Mouse (Mus musculus) right cerebral cortex, postnatal 4 days (tissue): ENCODE results near the gene Atxn7l3.
A peak's percentile ranks its signal among the peaks of the same experiment; 100 is the strongest.
"Not testable (repeated sequence)": the region's sequence is repeated elsewhere in the genome, so short reads cannot be mapped to it uniquely, and the experiment has no call there.

Source experiments
- DNase-seq: peaks from one replicate; pipeline ENCODE4 v3.0.0-alpha.2; 2022

Gene Atxn7l3

DNA sequence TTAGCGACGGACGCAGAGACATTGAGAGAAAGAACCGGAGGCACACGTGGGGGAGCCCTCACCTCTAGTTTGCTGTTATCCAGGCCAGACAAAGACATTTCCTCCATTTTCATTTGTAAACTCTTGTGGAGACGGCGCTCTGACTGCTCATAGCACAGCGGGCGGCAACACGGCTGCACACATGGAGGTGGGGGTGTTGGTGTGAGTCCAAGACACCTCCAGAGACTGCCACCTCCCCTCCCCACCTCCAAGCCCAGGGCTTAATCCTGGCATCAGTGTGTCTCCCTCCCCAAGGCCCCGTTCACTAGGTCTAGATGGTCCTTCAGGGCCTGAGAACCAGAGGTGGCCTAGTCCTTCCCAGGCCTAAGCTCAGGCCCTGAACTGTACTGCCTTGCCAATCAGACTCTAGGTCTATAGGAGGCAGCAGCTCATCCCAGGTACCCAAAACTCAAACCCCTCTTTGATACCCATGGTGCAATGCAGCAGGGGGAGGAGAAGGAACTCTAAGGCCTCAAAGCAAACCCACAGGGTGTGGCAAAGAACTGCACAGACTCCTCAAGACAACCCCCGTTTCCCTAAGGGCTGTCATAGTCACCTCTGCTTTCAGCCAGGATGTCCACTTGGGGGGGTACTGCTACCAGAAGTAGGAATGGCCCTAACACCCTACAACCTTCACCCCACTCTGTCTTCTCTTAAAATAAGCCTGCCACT, 1.4 kb downstream of the Atxn7l3 start:
- DNase-seq, result no peak

DNA sequence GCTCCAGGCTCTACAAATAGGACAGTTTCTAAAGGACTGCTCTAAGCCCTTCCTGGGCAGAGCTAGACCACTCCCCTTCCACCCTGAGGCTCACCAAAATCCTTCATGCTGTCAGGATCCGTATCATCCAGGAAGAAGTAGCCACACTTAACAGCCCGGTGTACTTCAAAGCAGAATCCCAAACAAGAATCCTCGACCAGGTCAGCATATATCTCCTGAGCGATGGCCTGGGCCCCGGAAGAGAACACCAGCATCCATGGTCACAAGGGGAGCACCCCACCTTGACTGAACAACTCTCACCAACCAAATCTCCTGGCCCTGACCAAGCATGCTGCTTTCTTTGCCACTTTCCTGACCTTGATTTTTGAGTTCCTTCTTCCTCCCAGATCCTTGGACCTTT, 2.0 kb downstream of the Atxn7l3 start:
- DNase-seq, result no peak

DNA sequence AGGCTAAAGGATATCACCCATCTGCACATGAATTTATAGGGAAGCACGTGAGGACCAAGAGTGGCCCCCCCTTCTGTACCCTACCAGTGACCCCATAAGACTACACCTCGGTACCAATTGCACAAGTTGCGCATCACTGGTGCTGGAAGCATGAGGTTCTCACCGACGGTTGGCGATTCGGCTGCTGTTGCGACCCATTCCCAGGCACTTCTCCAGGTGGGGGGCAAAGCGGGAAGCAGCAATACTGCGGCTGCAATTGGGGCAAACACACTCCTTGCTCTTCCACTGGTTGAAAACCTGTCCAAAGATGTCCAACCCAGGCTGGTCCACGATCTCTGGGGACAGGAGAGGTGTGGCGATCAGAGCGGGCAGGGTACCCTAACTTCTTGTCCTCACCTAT, 2.5 kb downstream of the Atxn7l3 start:
- DNase-seq, result no peak

DNA sequence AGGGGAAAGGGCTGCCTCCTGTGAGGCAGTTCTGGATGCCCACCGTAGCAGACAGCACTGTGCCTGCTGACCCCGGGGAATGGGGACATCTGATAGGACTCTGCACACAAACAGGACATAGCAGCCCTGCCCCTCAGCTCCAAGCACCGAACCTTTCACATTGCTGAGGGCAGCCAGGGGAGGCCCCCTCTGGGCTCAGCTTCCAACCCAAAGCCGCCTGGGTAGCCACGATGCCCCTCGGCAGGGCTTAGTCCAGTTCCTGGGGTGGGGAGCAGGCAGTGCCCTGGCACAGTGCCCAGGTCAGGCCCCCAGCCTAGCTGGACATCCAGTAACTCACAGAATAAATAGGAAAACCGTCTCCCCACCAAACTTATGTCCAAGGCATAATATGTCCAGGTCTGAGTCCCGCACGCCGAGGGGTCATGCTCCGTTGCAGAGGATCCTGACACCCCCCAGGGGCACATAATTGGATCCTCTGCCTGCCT, 5.3 kb downstream of the Atxn7l3 start:
- no peak for DNase-seq

DNA sequence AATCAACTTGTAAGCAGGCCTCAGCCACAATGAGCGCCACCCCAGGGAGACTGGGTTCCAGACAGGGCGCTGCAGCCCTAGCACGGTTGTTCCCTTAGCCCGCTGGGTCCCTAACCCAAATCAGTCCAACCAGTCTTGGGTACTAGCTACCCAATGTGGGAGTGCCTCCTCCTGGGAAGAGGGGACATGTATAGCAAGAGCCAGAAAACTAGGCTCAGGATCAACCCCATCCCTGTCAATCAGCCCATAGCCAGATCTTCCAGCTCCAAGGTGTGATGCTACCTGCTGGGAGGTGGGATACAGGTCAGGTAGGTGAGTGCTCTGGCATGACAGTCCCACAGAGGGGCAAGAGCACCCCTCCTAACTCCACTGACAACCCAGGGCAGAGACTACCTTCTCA, 6.3 kb downstream of the Atxn7l3 start:
- DNase-seq, result no peak

DNA sequence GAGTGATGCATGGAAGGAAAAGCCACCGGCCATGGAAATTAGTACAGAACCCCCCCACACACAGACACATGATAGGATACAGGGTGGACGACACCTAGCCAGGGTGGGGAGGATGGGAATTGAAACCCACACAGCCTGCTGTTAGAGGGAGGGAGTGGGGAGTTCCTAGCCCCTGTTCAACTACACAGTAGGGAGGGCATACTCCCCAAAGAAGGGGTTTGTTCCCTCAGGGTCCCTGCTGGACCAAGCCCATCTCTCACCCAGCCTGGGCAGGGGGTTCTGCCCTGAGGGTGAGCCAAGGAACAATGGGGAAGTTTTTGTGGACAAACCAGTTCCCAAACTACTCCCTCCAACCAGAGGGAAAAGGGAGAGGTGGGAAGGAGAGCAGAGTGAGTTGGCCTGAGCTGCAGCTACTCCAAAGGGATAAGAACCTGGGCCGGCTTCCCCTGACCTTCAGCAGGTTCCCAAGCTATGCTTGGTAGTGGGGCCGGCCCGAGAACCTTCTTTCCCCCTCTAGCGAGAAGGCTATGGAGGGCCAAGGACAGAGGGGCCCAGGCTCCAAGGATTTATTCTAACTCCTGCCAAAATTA, 6.8 kb downstream of the Atxn7l3 start:
- DNase-seq, result no peak

DNA sequence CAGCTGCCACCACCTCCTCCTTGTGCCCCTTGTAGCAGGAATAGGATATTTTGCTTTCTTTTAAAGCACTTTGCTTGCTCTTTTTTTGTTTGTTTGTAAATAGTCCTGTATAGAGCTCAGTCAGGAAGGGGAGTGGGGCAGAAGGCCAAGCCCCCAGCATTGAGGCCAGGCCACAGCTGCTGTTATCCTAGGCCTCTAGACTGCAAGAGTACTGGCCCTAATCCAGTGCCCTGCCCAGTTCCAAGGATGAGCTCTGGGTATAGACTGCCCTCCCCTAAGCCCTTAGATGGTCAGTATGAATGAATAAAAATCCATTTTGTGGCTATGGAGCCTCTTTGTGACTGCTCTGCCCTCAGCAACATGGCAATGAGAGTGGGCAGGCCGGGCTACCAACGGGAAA, 7.5 kb downstream of the Atxn7l3 start:
- no peak for DNase-seq

DNA sequence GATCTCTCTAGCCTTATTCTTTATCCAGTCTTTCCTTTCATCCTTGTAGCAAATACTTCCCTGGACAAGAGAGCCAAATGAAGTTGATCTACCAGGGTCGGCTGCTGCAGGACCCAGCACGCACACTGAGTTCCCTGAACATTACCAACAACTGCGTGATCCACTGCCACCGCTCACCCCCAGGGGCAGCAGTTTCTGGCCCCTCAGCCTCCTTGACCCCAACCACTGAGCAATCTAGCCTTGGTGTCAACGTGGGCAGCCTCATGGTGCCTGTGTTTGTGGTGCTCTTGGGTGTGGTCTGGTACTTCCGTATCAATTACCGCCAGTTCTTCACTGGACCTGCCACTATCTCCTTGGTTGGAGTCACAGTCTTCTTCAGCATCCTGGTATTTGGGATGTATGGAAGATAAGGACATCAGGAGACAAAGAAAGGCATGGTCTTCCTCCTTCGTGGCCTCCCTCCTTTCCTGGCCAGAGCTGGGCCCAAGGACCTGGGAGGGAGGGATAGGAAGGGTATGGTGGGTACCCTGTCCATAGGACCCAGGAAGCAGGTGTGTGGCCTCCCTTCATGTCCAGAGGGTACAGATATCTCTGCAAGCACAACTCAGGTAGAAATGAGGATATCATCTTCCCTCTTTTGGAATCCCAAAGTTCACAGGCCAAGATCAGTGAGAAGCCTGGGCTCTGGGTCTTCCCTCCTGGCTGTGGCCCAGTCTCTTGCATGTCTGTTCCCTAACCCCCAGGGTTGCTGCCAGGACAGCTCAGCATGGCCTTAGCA, 8.2 kb downstream of the Atxn7l3 start:
- no peak for DNase-seq

DNA sequence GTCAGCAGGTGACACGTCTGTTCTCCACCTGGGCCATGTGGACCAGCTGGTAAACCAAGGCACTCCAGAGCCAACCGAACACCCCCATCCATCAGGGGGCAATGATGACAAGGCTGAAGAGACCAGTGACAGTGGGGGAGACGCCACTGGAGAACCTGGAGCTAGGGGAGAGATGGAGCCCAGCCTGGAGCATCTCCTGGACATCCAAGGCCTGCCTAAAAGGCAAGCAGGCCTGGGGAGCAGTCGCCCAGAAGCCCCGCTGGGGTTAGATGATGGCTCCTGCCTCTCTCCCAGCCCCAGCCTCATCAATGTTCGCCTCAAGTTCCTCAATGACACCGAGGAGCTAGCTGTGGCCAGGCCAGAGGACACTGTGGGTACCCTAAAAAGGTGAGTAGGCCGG, 8.9 kb downstream of the Atxn7l3 start:
- DNase-seq, result no peak

DNA sequence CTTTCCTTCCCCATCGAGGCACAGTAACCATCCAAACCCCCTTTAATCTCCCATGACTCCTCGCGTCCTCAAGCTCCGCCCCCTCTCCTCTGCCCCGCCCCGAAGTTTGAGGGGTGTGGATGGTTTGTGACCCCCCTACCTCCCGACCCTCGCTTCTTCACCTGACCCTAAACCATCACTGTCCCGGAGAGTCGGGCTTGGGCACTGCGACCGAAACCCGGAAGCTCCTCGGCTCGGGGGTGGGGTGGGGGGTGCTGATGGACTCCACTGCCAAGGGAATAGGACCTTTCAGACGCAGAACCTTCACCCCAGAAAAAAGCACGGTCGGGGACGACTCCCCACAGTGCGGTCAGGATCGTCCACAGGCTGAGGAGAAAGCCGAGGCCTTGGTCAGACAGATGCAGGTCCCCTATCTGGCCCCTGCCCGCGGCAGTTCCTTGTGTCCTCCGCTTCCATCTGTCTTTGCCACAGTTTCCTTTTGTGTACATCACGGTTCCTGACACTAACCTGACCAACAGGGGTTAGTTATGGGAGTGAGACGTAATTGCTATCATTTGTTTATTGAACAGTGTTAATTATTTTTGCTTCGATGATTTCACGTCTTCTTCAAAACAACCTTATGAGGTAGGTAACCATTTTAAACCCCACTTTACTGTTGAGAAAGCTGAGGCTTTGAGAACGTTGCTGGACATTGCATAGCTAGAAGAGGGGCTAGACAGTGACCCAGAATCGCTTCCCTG, 11.2 kb downstream of the Atxn7l3 start:
- no peak for DNase-seq

DNA sequence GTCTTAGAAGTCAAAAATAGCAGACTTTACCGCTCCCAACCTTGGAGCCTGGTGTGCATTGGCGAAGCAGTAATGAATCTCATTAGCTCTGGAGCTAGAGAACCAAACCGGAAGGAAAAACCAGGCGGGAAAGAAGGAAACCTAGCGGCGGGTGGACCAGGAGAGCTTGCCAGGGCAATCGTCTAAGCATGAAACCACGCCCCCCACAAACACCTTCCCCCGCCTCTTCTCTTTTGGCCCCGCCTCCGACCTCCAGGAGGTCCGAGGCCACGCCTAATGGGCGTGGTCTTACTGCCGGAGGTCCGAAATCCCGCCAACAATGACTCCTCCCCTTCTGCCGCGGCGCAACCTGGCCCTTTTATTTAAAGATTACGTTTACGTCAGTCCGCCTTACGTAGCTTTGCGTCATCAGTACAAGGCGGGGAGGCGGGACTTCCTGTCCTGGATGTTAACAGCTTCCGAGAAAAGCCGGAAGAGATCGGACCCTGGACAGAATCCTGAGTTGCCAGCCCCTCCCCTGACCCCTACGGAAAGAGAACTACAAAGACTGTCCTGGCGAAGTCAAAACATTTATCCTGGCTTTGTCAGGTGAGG, 11.8 kb downstream of the Atxn7l3 start, which contains the start of gene Tmub2:
TSS of gene Tmub2 (plus strand) at position 431 of the 594 bp plus-strand sequence.
- peak; percentile 88 for DNase-seq

DNA sequence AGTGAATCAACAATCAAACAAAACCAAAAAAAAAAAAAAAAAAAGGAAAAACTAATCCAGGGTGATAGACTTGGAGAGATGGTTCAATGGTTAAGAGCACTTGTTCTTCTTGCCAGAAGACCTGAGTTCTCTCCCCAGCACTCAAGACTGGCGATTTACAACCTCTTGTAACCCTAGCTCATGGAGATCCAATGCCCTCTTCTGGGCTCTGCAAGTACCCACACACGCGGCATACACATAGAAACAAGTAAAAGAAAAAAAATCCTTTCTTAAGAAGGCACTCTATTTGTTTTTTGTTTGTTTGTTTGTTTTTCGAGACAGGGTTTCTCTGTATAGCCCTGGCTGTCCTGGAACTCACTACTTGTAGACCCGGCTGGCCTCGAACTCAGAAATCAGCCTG, 12.5 kb downstream of the Atxn7l3 start:
- no peak for DNase-seq

DNA sequence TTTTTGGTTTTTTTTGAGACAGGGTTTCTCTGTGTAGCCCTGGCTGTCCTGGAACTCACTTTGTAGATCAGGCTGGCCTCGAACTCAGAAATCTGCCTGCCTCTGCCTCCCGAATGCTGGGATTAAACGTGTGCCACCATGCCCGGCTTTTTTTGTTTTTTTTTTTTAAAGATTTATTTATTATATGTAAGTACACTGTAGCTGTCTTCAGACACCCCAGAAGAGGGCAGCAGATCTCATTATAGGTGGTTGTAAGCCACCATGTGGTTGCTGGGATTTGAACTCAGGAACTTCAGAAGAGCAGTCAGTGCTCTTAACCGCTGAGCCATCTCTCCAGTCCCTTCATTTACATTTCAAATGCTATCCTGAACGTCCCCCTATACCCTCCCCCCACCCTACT, 16.2 kb downstream of the Atxn7l3 start:
- DNase-seq, result not testable (repeated sequence)

DNA sequence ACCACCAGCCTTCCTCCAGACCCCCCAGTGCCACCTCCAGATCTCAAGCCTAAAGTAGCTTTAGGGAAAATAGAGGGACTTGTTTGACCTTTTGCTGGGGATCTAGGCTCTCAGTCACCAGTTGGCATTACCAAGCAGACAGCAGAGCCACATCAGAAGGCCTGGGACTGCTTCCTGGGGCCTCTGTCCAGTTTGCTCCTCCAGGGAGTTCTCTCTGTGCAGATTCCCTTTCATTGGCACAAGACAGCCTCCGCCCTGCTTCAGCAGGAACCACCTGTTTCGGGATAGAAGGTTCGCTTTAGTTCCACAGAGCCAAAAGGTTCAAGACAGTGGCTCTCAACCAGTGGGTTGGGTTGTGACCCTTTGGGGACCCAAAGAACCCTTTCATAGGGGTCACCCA, 16.8 kb downstream of the Atxn7l3 start:
- no peak for DNase-seq

DNA sequence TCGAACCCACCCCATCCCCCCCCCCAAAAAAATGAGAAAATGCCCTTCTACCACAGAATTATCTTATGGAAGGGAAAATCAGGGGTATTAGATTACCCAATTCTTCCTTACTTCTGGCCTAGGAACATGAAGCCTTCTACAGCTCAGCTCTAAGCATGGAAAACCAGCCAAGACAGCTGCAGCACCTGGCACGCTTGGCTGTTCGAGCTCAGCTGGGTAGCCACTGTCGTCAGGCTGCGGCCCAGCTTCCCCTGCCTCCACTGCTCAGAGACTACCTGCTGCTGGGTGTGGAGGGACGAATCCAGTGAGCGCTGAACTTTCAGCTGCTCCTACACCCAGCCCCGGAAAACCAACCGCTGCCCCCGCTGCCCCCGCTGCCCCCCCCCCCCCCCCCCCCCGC, 18.7 kb downstream of the Atxn7l3 start:
- no peak for DNase-seq

DNA sequence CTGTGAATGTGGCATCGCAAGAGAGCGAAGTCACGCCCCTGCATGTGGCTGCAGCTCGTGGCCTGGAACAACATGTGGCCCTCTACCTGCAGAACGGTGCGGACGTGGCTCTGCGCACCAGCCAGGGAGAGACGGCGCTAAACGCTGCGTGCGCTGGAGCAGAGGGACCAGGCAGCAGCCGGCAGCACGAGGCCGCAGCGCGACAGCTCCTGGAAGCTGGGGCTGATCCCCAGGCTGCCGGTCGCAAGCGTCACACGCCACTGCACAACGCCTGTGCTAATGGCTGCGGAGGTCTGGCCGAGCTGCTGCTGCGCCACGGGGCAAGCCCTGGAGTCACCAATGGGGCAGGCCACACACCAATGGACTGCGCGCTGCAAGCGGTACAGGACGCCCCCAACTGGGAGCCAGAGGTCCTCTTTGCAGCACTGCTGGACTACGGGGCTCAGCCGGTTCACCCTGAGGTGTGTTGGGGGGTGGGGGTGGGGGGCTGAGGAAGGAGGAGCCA, 20.0 kb downstream of the Atxn7l3 start:
- no peak for DNase-seq

DNA sequence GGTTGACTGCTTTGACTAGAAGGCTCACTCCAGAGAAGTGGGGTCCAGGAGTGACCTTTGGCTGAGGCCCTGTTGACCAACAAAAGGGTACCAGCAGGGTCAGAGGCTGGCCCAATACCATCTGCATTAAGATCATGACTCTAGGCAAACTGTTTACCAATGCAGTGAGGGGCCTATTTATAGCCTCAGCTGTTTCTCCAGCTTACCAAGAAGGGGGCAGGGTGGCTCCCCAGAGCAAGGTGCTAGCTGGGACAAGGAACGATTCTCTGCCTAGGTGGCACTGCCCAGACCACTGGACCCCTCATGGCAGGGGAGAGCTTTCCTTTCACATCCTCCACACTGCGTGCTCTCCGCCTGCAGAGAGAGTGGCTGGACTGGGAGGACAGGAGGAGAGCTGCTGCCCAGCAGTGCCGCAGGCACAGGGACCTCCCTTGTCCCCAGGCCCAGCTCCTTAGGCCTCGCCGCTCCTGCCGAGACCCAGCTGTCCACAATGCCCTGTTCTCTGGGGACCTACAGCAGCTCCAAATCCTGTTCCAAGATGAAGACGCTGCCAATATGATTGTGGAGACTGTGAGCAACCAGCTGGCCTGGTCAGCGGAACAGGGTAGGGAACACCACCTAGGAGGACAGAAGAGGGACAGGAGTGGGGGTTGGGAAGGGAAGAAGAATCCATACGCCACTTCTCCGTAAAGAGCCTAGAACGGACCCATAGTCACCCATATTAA, 27.7 kb downstream of the Atxn7l3 start, which contains the start of gene Asb16:
TSS of gene Asb16 (plus strand) at position 224 of the 725 bp plus-strand sequence.
- no peak for DNase-seq

DNA sequence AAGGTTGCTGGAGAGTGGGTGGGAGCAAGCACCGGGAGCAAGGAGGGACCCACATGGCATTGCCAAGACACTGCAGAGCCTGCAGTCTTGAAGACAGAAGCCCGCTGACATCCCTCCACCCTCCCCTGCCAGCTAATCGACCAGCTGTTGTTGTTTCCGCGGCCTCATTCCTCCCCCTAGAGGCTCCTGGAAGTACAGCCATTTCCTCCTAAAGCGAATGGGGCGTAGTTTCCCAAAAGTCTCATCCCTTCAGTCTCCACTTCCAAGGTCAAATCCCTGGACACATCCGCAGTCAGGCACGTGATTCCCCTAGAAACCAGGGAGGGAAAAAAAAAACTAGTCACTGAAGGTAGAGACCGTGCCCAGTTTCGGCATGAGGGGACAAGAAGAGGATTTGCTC, 29.0 kb downstream of the Atxn7l3 start:
- peak; percentile 66 for DNase-seq

DNA sequence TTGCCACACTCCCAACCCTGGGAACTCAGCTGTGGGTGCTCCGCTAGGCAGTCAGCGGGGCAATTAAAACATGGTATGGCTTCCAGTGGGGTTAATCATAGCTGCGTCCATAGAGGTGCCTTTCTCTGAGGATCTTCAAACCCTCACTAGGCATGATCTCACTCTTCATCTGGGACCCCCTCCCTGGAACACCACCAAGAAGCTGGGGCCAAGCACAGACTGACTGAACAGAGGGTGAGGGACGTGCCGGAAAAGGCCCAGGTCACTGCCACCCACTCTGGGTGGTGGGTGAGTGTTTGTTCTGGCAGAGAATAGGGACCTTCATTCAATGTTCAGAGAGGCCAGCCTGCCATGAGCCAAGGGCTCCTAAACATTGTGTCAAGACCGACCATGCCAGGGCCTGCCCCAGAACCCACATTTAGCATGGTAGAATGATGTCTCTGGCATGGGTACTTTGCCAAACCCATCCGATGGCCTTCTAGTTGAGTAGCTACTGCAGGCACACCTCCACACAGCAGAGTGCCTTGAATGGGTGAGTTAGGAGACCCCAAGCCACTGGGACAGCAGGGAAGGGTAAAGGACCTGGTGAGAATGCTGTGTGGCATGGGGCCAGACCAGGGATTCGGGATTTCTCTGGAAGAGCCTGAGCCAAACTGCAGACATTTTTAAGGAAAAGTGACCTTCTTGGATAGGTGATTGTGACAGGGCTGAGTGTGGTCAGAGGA, 29.6 kb downstream of the Atxn7l3 start:
- DNase-seq, result no peak

DNA sequence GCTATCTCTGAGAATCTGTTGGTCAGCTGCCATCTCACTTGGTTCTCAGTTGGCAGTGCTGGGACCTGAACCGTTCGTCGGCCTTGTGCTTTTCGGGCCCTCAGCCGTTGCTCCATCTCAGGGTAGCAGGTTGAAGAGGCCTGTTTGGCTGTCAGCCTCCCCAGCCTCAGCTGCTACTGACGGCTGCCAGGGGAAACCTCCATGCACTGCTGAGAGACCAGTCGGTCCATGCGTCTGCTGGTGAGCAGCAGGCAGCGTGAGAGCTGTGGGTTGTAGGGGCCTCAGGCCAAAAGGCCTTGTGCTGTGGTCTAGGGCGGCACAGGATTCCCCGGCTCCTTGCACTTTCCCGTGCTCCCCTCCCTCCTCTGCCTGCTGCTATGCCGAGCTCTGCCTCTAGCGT, 30.6 kb downstream of the Atxn7l3 start:
- no peak for DNase-seq

DNA sequence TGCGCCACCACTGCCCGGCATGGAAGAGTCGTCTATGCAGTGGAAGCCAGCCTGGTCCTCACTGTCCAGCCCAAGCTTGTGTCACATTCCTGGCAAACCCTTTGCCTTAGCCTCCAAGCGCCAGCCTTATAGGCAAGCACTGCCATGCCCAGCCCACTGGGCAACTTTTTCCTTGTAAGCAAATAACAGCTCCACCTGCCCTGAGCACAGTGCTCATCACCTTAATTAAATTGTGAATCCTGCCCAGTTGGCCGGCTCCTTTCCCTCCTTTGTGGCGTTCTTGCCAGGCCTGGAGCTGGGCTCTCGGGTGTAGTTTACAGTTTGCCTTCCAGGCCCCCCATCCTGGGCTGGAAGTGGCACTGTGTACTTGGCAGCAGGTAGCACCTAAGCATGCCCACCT, 33.2 kb downstream of the Atxn7l3 start:
- no peak for DNase-seq
